Mouse (Mus musculus): ENCODE measurements at regions not wholly inside any gene's neighbourhood (a gene's known extent, or its start where the extent isn't known, plus 50 kb on each side); places are given as distances from the start of the nearest gene placed in this dataset.

DNA sequence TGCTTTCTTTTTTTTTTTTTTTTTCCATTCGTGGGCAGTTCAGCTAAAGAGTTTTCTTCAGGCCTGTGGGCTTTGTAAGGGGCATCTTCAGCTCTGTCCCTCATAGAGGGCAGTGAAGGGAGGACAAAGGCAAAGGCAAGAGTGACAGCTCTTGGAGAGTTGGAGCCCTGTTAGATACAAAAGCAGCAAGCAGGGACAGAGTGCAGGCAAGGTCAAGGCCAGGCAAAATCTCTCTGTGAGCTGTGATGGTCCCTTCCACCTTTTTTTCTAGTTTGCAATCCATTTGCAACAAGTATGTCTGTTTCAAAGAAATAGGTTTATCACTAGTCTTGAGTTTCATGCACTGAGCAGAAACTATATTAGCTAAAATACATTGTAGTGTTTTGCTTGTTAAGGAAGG lies 86.2 kb upstream of the P2ry1 start:
- DNase-seq (ENCODE audit: low read depth): no peak

DNA sequence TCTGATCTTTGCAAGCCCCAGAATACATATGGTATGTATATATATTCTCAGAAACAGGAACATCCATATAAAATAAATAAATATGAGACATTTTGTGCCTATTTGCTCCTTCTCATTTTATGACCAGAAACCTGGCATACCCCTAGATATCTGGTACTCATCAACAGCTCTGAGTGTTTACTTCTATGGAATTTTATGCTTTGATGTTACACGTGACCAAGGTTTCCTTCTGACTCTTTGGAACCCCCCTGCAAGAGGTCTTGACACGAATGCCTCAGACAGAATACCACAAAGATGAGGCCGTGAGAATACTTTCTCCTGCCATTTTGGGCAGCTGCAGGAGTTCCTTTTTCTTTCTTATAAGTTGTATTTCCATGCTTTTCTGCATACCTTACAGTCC lies 85.3 kb upstream of the P2ry1 start:
- DNase-seq (ENCODE audit: low read depth): no peak

DNA sequence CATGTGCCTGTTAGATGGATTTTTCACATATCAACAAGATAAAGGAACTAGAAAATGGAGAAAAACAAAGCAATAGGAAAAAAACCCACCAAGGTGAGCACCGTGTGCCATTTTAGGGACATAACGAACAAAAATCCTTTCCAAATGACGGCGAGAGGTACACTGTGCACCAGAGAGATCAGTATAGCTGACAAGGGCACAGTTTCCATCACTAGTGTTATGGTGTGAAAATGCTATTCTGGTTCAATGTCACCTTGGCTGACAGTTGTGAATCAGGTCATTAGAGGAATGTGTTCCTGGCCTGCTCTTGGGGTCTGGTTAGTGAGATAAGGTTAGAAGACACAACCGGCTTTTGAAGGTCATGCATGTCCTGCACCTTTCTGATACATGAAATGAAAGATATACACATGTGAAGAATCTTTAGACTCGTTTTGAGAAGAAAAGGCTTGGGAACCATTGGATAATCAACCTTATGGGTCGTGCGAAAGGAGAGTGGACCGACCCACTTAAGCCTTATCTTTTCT lies 76.5 kb upstream of the P2ry1 start:
- no peak for DNase-seq (ENCODE audit: low read depth)

DNA sequence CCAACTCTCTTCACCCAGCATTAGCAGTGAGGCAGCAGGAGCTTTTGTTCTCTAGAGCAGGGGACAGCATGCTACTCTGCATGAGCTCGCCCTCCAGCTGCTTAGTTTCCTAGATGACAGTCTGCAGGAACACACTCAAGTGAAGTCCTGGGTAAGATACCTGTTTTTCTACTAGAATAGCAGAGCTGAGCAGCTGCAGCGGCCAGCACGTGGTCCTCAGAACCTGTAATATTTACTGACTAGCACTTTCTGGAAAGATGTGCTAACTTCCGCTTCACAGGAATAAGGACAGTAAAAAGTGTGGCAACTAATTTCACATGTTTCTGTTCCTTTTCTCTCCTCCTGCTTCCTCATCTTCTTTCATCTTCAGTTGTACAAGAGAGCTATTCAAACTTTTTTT lies 73.7 kb upstream of the P2ry1 start:
- no peak for DNase-seq (ENCODE audit: low read depth)

DNA sequence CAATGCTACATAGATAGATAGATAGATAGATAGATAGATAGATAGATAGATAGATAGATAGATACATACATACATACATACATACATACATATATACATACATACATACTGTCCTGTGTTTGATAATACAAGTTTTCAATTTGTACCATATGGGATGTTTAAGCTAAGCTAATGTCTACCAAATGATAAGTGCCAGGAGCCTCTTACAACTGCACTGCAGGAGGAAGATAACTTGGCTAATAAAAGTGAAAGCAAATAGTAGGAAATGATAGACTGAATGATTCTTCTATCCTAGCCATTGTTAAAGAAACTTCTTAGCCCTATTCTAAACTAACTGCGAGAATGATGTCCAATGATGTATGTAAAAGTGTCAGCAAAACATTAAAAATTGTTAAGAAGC lies 68.1 kb upstream of the P2ry1 start:
- no peak for DNase-seq (ENCODE audit: low read depth)

DNA sequence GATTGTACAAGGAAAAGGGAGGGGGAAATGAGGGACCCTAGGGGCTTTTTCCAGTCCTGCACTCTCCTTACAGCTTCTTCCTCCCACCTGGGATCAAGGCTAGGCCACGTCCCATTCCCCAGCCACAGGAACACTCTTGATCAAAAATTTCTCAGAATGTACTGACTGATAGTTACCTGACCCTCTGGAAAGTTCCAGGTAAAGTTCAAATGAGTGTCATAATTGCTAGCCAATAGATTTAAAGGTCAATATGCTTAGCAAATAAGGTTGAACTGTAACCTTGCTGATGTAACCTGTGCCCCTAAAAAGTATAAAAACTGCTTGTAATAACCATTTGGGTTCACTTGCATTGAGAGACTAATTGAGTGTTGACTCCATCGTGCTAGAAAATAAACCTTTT lies 61.1 kb upstream of the P2ry1 start:
- no peak for DNase-seq (ENCODE audit: low read depth)

- no peak for DNase-seq (ENCODE audit: low read depth)
These were observed 53.7 kb upstream of the P2ry1 start for GRCm38 (mm10) chr3:60948897-60949296.

Measured in gonadal fat pad, adult 2 months (tissue).